Mouse (Mus musculus): ENCODE data around the gene Gas1. TPM values are rescaled to one million over a fixed set of nuclear protein-coding genes. Genes with fewer than 3 reads are reported as not detected.

The Gas1 gene
- 58.7 and 66.8 TPM in 2 replicates for polyA plus RNA-seq (2012; rRNA removed)

DNA sequence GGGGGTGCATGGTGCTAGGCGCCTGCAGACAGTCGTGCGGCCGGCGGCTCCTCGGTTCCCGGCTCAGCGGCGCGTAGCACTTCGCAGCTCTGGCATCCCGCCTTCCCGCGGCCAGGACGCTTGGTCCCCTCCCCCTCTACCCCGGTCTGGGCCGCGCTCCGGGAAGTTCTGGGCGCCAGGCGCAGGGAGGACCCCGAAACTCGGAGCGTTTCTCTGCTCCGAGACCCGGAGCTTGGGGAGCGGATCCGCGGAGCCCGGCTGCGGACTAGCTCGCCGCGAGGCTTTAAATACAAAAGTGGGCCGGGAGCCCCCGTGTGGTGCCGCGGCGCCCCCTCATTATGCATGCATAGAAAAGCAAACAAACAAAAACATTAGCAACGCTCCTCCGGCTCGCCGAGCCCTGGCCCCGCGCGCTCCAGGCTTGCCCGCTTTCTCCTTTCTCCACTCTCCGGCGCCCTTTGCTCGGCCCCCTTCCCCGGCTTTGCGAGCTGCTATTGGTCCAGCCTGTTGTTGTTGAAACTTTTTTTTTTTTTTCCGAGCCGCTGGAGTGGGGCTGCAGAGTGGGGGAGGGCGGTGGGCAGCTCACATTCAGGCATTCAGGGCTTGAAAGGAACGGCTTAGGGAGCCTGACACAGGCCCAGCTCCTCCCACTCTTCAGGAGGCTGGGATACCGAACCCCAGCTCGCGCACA lies at the start of gene Gas1:
Gene Gas1, minus strand, starts transcription at position 260 of the 691 bp plus-strand sequence.
- H3K4me3 ChIP-seq (ENCODE audit: control insufficient read depth, insufficient read depth, low read length): peak within 1 kb of the TSS; percentile 4
- DNase-seq: no peak
- H3K27ac ChIP-seq (ENCODE audit: control insufficient read depth, insufficient read depth, low read length): no peak within 1 kb of the TSS
- H3K36me3 ChIP-seq (ENCODE audit: control insufficient read depth, insufficient read depth, low read length): no peaks in the 10 kb centered on the region
- WGBS: 2% methylated on average over 59 of the region's 59 CpGs
- TF ChIP-seq CTCF (IDR thresholded peaks at IDR 0.05; ENCODE audit: borderline replicate concordance, control insufficient read depth, extremely low read depth, insufficient read depth, low read length, poor library complexity) (no peak), POLR2A (IDR thresholded peaks at IDR 0.05; ENCODE audit: control insufficient read depth, extremely low read depth, insufficient read depth, low read length, poor library complexity) (no peak)
- H3K4me1 ChIP-seq (replicated peaks; ENCODE audit: control insufficient read depth, insufficient read depth, low read length): no peaks in the 10 kb centered on the region
- no peaks in the 10 kb centered on the region; the same call in 1 of the 2 replicates for H3K27me3 ChIP-seq (ENCODE audit: control insufficient read depth, insufficient read depth, low read length)

DNA sequence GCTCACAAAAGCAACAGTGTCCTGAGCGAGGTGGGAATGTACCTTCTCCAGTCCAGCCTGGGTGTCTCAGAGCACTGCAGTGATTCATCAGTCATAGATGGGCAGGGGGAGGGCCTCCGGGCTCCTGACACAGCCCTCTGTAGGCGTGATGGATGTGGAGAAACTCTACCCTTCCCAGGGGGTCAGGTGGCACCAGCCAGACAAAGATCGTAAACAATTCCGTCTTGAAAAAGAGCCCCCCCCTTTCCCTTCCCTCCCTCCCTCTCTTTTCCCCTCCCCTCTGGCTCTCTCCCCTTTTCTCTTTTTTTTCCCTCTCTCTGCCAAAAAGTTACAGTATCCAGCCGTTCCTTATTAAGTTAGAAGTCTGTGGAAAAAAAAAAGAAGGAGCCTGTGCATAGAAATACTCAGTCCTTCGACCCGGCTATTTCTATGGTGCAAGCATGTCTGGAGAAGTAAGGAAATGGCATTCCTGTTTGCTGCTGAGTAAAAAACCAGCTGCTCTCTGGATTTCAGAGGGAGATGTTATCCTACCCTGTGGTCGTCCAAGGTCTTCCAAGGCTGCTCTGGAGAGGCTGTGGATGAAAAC lies 49.2 kb upstream of the Gas1 start:
- no peak for TF ChIP-seq CTCF (IDR thresholded peaks at IDR 0.05; ENCODE audit: borderline replicate concordance, control insufficient read depth, extremely low read depth, insufficient read depth, low read length, poor library complexity)
- TF ChIP-seq POLR2A (IDR thresholded peaks at IDR 0.05; ENCODE audit: control insufficient read depth, extremely low read depth, insufficient read depth, low read length, poor library complexity): no peak
- Histone ChIP-seq H3K27me3 (ENCODE audit: control insufficient read depth, insufficient read depth, low read length) (no peaks in the 10 kb centered on the region), H3K36me3 (ENCODE audit: control insufficient read depth, insufficient read depth, low read length) (no peaks in the 10 kb centered on the region), H3K4me1 (replicated peaks; ENCODE audit: control insufficient read depth, insufficient read depth, low read length) (no peaks in the 10 kb centered on the region), H3K4me3 (ENCODE audit: control insufficient read depth, insufficient read depth, low read length) (no peak overlapping the region), H3K27ac (ENCODE audit: control insufficient read depth, insufficient read depth, low read length) (peak overlapping the region; percentile 40)
- DNase-seq: no peak
- 54% methylated on average over 9 of the region's 9 CpGs for WGBS

DNA sequence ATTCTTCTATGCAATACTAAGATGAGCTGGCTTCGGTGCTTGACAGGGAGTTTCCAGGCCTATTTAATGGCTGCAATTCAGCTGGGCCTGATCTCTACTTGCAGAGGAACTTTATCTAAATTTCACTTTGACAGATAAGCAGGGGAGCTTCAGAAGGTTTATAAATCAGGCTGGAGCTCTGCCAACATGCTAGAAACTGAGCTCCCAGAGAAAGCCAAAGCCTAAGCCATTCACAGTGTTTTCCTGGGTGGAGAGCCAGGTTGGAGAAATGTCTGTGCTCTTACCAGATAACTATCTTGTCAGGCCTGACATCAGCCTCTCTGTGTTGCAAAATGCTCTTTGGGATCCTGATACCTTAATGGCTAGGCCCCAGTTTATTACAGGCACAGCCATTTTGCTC lies 48.6 kb upstream of the Gas1 start:
- no peaks in the 10 kb centered on the region for H3K27me3 ChIP-seq (ENCODE audit: control insufficient read depth, insufficient read depth, low read length)
- no peaks in the 10 kb centered on the region for H3K4me1 ChIP-seq (replicated peaks; ENCODE audit: control insufficient read depth, insufficient read depth, low read length)
- H3K36me3 ChIP-seq (ENCODE audit: control insufficient read depth, insufficient read depth, low read length): no peaks in the 10 kb centered on the region
- H3K27ac ChIP-seq (ENCODE audit: control insufficient read depth, insufficient read depth, low read length): peak overlapping the region; percentile 40
- TF ChIP-seq POLR2A (IDR thresholded peaks at IDR 0.05; ENCODE audit: control insufficient read depth, extremely low read depth, insufficient read depth, low read length, poor library complexity) (no peak), CTCF (IDR thresholded peaks at IDR 0.05; ENCODE audit: borderline replicate concordance, control insufficient read depth, extremely low read depth, insufficient read depth, low read length, poor library complexity) (no peak)
- no peak overlapping the region for H3K4me3 ChIP-seq (ENCODE audit: control insufficient read depth, insufficient read depth, low read length)
- WGBS: 88% methylated on average over 1 of the region's 1 CpGs
- DNase-seq: no peak

DNA sequence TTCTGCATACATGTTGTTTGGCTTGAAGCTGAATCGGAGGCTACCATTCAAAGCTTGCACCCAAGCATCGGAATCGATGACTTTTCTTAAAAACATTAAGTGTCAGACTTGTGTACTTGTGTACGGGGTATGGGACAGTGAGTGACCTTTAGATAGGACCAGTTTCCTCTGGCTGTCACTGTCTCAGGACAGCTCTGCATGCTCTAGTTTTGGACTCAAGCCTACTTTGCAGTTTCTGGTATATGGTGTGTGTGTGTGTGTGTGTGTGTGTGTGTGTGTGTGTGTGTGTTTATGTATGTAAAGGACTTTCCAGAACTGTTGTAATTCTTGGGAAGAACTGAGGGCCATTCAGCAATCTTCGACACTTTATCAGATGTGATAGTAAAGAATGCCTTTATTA lies 48.1 kb upstream of the Gas1 start:
- H3K27ac ChIP-seq (ENCODE audit: control insufficient read depth, insufficient read depth, low read length): no peak overlapping the region
- DNase-seq: no peak

DNA sequence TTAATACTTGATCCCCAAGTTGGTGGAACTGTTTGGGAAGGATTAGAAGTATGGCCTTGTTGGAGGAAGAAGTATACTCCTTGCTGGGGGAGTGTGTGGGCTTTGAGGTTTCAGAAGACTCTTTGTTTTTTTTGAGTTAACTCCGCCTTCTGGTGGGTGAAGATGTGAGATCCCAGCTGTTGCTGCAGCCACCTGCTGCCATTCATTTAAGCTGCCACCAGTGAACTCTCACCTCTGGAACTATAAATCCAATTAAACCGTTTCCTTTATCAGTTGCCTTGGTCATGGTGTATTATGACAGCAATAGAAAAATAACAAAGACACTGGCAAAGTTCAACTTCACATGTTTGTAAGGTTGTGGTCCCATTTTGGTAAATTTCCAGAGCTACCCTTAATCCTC lies 46.6 kb upstream of the Gas1 start:
- Histone ChIP-seq H3K4me1 (replicated peaks; ENCODE audit: control insufficient read depth, insufficient read depth, low read length) (no peaks in the 10 kb centered on the region), H3K27me3 (ENCODE audit: control insufficient read depth, insufficient read depth, low read length) (no peaks in the 10 kb centered on the region), H3K4me3 (ENCODE audit: control insufficient read depth, insufficient read depth, low read length) (no peak overlapping the region), H3K36me3 (ENCODE audit: control insufficient read depth, insufficient read depth, low read length) (no peaks in the 10 kb centered on the region), H3K27ac (ENCODE audit: control insufficient read depth, insufficient read depth, low read length) (no peak overlapping the region)
- WGBS: 89% methylated on average over 2 of the region's 2 CpGs
- DNase-seq: no peak
- no peak for TF ChIP-seq CTCF (IDR thresholded peaks at IDR 0.05; ENCODE audit: borderline replicate concordance, control insufficient read depth, extremely low read depth, insufficient read depth, low read length, poor library complexity)
- no peak for TF ChIP-seq POLR2A (IDR thresholded peaks at IDR 0.05; ENCODE audit: control insufficient read depth, extremely low read depth, insufficient read depth, low read length, poor library complexity)

More for the DNA sequence above, 48.1 kb upstream of the Gas1 start:
- no peak for TF ChIP-seq CTCF (IDR thresholded peaks at IDR 0.05; ENCODE audit: borderline replicate concordance, control insufficient read depth, extremely low read depth, insufficient read depth, low read length, poor library complexity)
- Histone ChIP-seq H3K27me3 (ENCODE audit: control insufficient read depth, insufficient read depth, low read length) (no peaks in the 10 kb centered on the region), H3K36me3 (ENCODE audit: control insufficient read depth, insufficient read depth, low read length) (no peaks in the 10 kb centered on the region), H3K4me1 (replicated peaks; ENCODE audit: control insufficient read depth, insufficient read depth, low read length) (no peaks in the 10 kb centered on the region), H3K4me3 (ENCODE audit: control insufficient read depth, insufficient read depth, low read length) (no peak overlapping the region)
- WGBS: 95% methylated on average over 5 of the region's 5 CpGs

DNA sequence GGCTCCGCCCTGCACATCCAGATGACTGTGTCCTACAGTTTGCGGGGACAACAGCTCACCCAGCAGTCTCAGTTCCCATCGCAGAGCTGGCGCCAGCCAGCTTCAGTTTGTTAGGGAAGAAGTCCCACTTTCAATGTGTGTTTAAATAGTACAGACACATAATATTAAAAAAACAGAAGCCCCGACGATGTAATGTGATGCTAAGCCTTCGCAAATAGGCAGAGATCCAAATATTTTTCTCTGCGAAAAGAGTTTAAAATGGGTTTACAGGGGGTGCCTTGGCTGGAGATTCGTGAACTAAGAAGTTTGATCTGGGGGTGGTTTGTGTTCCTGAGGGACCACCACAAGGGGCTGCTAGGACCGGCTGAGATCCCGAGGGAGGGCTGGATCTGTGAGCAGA lies 45.2 kb upstream of the Gas1 start:
- H3K4me1 ChIP-seq (replicated peaks; ENCODE audit: control insufficient read depth, insufficient read depth, low read length): no peaks in the 10 kb centered on the region
- no peak overlapping the region for H3K4me3 ChIP-seq (ENCODE audit: control insufficient read depth, insufficient read depth, low read length)
- 95% methylated on average over 11 of the region's 11 CpGs for WGBS
- H3K27me3 ChIP-seq (ENCODE audit: control insufficient read depth, insufficient read depth, low read length): no peaks in the 10 kb centered on the region
- no peak for TF ChIP-seq CTCF (IDR thresholded peaks at IDR 0.05; ENCODE audit: borderline replicate concordance, control insufficient read depth, extremely low read depth, insufficient read depth, low read length, poor library complexity)
- no peak for TF ChIP-seq POLR2A (IDR thresholded peaks at IDR 0.05; ENCODE audit: control insufficient read depth, extremely low read depth, insufficient read depth, low read length, poor library complexity)
- DNase-seq: no peak
- H3K27ac ChIP-seq (ENCODE audit: control insufficient read depth, insufficient read depth, low read length): no peak overlapping the region
- no peaks in the 10 kb centered on the region for H3K36me3 ChIP-seq (ENCODE audit: control insufficient read depth, insufficient read depth, low read length)
